Mouse (Mus musculus): ENCODE results near the gene Olfr1061.
"Not testable (repeated sequence)": the region's sequence is repeated elsewhere in the genome, so short reads cannot be mapped to it uniquely, and the experiment has no call there.

Olfr1061 gene

DNA sequence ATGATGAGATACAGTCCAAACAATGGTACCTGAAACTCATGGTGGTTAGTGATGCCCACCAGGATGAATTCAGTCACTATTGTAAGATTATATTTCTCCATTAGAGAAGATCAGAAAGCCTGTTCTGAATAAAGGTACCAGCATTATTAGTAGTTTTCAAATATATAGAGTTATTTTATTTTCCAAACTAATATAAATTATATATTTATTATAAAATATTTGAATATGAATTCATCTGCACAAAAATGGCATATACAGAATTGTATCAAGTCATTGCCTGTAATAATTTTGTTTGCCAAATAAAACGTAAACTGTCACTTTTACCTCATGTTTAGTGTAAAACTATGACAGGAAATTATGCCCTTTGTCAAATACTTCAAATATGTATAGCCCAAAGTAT, at the start of gene Olfr1061:
TSS of gene Olfr1061 (minus strand) at position 101 of the 400 bp plus-strand sequence.
- no peak for DNase-seq (ENCODE audit: low read depth)

DNA sequence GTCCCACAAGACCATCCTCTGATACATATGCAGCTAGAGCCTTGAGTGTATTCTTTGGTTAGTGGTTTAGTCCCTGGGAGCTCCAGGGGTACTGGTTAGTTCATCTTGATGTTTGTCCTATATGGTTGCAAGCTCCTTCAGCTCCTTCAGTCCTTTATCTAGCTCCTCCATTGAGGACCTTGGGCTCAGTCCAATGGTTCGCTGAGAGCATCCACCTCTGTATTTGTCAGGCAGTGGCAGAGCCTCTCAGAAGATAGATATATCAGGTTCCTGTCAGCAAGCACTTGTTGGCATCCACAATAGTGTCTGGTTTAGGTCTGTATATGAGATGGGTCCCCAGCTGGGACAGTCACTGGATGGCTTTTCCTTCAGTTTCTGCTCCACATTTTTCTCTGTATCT, 46.6 kb upstream of the Olfr1061 start:
- DNase-seq (ENCODE audit: low read depth), result no peak

DNA sequence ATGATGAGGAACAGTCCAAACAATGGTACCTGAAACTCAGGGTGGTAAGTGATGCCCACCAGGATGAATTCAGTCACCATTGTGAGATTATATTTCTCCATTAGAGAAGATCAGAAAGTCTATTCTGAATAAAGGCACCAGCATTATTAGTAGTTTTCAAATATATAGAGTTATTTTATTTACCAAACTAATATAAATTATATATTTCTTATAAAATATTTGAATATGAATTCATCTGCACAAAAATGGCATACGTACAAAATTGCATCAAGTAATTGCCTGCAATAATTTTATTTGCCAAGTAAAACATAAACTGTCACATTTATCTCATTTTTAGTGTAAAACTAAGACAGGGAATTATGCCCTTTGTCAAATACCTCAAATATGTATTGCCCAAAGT, 42.3 kb upstream of the Olfr1061 start, which contains the start of gene Olfr1066:
TSS of gene Olfr1066 (minus strand) at position 101 of the 400 bp plus-strand sequence.
- no peak for DNase-seq (ENCODE audit: low read depth)

DNA sequence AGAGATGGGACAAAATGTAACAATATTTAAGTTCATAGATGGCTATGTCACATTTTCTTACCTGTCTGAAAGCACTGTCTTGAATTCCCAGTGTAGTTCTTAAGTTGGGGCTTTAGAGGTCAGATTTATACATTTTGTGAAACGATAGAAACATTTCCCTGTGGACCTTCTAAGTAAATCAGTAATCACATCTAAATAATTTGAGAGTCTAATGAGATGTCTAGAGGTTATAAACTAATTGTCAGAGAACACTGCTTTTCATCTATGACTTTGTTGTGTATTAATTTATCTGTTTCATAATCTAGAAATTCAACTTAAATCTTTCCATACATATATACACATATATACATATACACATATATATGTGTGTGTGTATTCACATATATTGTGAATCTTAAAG, 36.6 kb upstream of the Olfr1061 start, which contains the start of gene Olfr1065:
TSS of gene Olfr1065 (minus strand) at position 101 of the 400 bp plus-strand sequence.
- not testable (repeated sequence) for DNase-seq (ENCODE audit: low read depth)

DNA sequence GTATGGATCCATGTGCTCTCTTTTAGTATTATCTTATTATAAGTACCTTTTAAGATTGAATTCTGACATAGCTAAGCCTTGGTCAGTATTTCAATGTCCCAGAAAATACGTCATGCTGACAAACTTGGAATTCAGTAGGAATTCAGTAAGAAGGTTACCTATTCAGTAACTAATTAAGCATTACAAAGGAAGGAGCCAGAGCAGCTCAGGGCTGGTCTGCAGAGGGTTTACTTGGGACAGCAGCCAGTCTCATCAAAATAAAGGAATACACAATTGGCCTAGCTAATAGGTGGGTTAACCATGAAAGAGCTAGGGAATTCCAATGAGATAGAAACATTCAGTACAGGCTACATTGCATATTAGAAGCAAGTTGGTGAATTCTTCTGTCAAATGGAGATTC, 28.3 kb upstream of the Olfr1061 start:
- not testable (repeated sequence) for DNase-seq (ENCODE audit: low read depth)

DNA sequence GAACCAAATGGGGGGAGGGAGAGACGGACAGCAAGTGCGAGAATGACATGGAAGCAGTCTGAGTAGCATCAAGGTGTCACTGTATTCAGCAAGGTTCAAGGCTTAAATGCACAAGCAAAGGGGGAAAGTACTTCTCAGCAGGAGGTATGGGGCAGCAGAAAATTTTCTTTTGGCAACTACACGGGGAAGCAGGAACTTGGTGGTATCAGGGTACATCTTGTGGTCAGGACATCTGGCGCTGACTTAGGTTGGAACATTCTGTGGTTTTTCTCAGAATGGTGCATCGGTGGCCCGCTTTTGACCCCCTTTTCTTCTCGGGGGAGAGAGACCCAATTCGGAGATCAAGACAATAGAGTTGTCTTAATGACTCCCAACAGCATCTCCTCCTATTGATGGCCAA, 14.7 kb upstream of the Olfr1061 start:
- DNase-seq (ENCODE audit: low read depth), result not testable (repeated sequence)

DNA sequence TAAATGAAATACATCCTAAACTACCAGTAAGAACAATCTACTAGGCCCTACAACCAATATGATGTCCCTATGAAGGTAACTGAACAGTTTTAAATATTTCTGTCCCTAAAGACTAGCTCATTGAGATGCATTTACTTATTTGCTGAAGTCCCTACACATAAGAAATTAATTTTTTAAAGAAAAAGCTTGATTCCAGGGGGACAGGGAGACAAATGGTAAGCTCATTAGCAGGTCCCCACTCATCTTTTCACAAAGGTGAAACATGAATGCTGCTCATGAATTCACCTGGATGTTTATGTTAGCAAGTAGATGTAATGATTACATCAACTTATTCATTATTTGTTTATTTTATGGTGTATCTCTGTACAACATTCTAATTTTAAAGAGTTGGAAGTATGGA, 12.8 kb upstream of the Olfr1061 start, which contains the start of gene Olfr1062:
TSS of gene Olfr1062 (minus strand) at position 101 of the 400 bp plus-strand sequence.
- DNase-seq (ENCODE audit: low read depth), result not testable (repeated sequence)

DNA sequence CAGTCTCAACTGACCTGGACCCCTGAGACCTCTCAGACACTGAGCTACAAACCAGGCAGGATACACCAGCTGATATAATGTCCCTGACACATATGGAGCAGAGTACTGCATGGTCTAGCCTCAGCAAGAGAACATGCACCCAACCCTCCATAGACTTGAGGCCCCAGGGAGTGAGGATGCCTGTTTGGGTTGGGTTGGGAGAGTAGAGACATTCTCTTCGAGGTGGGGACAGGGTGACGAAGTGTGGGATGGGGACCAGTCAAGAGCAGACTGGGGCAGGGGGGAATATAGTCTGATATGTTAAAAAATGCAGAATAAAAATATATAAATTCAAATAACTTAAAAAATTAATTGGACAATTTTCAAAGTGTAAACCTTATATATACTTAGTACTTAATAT, 18.7 kb downstream of the Olfr1061 start:
- DNase-seq (ENCODE audit: low read depth), result no peak

DNA sequence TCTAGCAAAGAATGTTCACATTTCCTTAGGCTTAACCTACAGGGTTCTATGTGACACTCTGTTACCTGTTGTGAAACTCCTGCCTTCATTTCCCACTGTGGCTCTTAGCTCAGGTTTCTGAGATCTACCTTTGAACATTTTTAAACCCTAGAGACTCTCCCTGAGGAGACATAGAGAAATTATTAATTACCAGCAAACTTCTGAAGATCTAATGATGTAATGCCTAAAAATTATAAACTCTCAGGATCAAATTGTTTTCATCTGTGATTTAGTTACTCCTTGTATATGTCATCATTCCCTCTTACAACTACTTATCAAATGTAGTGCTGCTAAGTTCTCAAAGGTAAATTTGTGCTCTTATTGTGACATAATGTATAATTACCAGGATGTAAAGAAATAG, 25.4 kb downstream of the Olfr1061 start, which contains the start of gene Olfr1058:
TSS of gene Olfr1058 (minus strand) at position 101 of the 400 bp plus-strand sequence.
- DNase-seq (ENCODE audit: low read depth), result not testable (repeated sequence)

DNA sequence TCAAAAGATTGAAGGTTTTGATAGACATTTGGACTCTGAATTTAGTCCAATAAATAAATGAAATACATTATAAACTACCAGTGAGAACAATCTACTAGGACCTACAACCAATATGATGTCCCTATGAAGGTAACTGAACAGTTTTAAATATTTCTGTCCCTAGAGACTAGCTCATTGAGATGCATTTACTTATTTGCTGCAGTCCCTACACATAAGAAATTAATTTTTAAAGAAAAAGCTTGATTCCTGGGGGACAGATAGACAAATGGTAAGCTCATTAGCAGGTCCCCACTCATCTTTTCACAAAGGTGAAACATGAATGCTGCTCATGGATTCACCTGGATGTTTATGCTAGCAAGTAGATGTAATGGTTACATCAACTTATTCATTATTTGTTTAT, 35.6 kb downstream of the Olfr1061 start, which contains the start of gene Olfr1057:
TSS of gene Olfr1057 (minus strand) at position 101 of the 400 bp plus-strand sequence.
- no peak for DNase-seq (ENCODE audit: low read depth)

DNA sequence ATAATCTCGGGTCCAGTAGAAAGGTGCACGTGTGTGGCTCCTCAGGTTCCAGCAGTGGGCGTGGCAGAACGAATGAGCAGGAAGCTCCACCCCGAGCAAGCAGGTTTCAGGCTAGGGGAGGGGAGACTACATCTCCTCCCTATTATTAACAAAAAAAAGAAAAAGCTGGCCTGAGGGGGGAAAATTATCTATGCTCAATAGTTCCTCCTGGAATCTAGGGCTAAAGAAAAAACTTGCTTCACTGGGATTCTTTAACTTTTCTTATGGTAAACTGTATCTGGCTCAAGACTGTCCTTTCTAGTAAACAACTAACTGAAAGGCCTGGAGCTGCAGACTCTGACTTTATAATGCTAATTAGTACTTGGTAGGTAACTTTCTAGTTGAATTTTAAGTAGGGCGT, 47.5 kb downstream of the Olfr1061 start:
- not testable (repeated sequence) for DNase-seq (ENCODE audit: low read depth)

Data from naive thymus-derived CD4-positive, alpha-beta T cell, adult 2 months (primary cell).